Mouse (Mus musculus) cortical plate, adult 2 months (tissue): Measurements from ENCODE around the gene Pcsk7.

Experiments used
- CTCF ChIP-seq: fragments of 200-500 bp; IDR thresholded peaks from 2 replicates; pipeline ENCODE4 v1.5.1; 2011; ENCODE audit warnings: mild to moderate bottlenecking, control low read depth, low read length; ENCODE audit not compliant: insufficient read depth; ENCODE audit errors: extremely low read depth
- POLR2A ChIP-seq: fragments of 200-500 bp; IDR thresholded peaks from 2 replicates; pipeline ENCODE4 v1.6.1; 2011; ENCODE audit warnings: mild to moderate bottlenecking, low read length, control low read depth; ENCODE audit not compliant: insufficient read depth; ENCODE audit errors: extremely low read depth

- TF ChIP-seq CTCF (no peak), POLR2A (no peak)
These were observed 31.8 kb downstream of the Pcsk7 start for GRCm38 (mm10) chr9:45938088-45938487.
